Mouse (Mus musculus) C2C12 (cell line): ENCODE results near the gene Map3k21.

Source experiments
- CTCF ChIP-seq: IDR thresholded peaks from one replicate; pipeline ENCODE4 v1.5.1; 2011; ENCODE audit not compliant: control insufficient read depth, insufficient read depth, insufficient read length
- MAX ChIP-seq: IDR thresholded peaks from one replicate; pipeline ENCODE4 v1.6.1; 2011; ENCODE audit warnings: mild to moderate bottlenecking, control low read depth
- MYOG ChIP-seq: IDR thresholded peaks from one replicate; pipeline ENCODE4 v1.6.1; 2011; ENCODE audit not compliant: control insufficient read depth, insufficient read length; ENCODE audit errors: extremely low read depth

- TF ChIP-seq MAX (no peak), CTCF (no peak), MYOG (no peak)
Observed at GRCm38 (mm10) chr8:125944511-125944910, 34.3 kb downstream of the Map3k21 start.
